Mouse (Mus musculus) heart, adult 11 months (tissue): ENCODE data around the gene Syce3.
A peak's percentile ranks its signal among the peaks of the same experiment; 100 is the strongest.

Experiments
- DNase-seq: peaks from one replicate; pipeline ENCODE4 v3.0.0; 2022

Gene Syce3

DNA sequence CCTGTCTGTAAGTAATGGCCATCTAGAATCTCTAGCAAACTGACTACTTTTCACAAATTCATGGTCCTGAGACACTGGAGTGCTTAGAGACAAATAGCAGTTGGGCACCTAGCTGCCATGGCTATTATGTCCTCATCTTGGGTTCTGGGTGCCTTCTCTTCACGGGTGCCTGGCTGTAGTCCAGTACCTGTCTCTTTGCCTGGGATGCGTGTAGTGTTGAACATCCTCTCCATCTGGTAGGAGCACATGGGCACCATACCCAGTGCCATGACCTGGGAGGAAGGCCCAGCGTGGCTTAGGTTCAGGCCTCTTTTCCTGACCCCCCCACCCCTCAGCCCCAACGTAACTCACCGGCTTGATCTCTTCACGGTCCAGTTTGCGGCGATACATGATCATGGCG, 11.6 kb upstream of the Syce3 start:
- DNase-seq, result no peak

DNA sequence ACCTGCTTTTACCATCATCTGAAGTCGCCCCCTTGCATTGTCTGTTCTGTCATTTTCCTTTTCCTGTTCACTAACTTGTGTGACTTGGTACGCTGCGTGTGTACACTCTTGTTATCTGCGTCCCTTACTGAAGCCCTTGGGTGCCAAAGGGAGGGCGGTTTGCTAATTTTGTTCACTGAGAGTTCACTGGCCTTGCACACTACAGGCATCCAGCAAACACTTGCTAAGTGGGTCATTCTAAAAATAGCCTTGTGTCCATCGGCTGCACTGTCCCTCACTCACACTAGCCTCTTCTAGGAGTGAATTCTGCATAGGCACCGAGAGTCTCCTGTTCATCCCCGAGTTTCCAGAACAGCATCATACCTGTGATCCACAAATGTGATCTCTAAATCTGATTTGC, 5.0 kb upstream of the Syce3 start:
- peak; percentile 96 for DNase-seq

DNA sequence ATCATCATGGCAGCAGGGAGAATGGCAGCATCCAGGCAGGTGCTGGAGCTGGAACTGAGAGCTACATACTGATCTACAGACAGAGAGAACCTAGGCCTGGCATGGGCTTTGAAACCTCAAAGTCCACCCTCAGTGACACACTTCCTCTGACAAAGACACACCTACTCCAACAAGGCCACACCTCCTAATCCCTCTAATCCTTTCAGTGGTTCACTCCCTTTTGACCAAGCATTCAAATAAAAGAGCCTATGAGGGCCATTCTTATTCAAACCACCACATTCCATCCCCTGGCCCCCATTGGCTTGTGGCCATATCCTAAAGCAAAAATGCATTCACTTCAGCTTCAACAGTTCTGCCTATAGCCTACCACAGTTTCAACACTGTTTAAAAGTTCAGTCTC, 3.6 kb downstream of the Syce3 start:
- DNase-seq, result no peak

DNA sequence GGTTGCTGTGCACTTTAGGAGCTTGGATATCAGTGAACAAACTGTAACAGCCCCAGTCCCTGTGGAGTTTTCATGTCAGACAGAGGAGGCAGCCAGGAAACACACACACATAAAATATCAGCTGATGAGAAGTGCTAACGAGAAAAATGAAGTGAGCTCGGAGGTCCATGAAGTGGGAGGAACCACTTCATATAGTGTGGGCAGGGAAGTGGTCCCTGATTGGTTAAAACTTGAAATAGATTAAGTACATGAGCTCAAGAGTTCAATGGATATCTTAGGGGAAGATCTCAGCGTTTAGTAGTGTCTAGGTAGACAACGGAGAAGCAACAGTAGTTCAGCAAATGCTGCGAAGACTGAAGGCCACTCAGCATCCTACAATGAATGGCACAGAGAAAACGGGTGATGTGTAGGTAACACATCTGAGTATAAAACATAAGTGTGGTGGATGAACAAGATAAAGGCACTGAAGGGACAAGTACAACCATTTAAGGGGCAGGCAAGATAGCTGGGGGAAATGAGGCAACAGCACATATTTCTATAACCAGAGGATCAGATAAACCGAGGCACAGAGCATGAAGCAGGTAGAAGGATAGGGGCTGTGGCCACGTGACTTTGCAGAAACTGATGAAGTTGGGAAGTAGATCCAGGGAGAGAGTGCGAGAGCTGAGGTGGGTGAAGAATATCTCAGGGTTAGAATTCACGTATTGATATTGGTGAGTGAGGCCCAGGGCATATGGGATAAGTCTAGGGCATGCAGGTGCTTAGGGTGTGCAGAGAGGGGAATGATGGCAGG, 5.3 kb downstream of the Syce3 start:
- no peak for DNase-seq

DNA sequence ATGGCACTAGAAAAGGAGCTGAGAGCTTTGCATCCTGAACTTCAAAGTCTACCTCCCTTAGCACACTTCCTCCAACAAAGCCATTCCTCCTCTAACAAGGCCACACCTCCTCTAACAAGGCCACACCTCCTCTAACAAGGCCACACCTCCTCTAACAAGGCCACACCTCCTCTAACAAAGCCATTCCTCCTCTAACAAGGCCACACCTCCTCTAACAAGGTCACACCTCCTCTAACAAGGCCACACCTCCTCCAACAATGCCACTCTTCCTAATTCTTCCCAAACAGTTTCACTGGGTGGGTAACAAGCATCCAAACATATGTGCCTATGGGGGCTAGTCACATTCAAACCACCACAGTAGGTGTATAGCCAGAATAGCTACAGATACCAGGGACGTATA, 7.8 kb downstream of the Syce3 start:
- no peak for DNase-seq

DNA sequence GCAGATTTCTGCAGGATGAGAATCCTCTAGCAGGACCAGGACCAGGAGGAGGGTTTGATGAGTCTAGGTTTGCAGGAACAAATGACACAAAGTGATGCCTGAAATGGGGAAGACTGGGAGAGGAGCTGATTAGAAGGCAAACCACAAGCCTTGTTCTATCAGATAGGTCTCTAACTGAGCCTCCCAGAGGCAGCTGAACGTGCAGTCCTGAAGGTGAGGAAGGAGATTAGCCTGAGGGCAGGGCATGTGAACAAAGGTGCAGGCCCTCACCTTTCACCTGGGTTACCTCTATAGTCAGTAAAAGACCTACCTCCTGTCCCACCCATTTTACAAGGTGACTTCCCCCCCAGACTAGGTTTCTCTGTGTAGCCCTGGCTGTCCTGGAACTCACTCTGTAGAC, 10.6 kb downstream of the Syce3 start:
- DNase-seq, result no peak

DNA sequence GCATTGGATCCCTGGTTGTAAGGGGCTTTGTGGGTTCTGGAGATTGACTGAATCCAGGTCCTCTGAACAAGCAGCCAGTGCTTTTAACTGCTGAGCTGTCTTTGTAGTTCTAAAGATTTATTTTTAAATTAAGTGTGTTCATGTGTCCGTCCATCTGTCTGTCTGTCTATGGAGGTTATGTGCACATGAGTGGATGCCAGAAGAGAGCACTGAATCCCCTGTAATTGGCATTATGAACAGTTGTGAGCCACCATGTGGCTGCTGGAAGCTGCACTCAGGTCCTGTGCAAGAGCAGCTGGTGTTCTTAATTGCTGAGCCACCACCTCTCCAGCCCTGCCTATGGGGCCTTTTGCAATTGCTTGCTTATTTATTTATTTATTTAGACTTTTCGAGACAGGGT, 12.2 kb downstream of the Syce3 start:
- DNase-seq, result no peak

DNA sequence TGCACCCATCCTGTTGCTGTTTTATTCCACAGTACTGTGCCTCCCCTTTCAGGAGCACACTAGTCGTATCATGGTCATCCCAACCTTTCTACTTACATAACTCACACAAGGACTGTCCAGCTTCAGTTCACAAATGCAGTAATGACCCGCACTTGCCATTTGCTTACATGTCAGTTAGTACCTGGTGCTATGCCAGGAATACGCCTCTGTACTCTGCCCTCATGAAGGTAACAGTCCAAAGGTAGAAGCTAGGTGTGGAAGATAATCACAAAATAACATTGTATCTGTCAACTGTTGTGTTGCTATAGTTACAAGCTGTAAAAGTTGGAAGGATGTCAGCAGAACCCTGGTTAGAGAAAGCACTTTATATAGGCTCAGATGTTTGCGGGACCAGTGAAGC, 13.4 kb downstream of the Syce3 start:
- DNase-seq, result no peak

DNA sequence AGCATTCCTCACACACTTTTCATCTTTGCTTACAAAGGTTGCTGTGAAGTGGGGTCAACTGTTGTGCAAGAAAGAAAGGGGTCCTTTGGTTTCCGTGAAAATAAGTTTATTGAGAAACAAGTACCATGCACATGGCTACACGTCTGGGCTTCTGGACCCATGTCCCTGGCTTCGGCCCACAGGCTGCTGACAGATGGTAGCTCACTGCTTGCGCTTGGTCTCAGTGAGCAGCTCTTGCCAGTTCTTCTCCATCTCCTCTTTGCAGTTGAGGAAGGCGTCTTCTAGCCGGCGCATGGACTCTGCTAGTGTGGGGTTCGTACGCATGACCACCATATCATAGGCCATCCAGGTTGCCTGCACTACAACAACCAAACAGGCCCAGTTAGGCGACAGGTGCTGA, 20.2 kb downstream of the Syce3 start:
- DNase-seq, result no peak

DNA sequence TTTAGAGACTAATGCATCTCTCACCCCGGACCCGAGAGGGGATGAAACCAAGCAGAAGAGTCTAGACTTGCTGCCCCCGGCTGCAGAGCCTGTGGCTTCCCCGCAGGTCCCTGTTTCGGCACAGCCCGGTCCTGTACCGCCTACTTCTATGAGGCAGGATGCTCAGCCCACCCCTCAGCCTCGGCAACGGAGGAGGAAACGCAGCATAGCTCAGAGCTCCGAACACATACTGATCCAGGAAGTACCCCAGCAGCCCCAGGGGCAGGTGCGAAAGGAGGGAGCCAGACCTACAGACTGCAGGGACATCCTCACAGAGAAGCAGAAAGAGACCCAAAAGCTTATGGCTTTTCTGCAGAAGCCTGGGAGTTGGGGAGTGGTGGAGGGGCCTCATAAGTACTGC, 23.2 kb downstream of the Syce3 start:
- no peak for DNase-seq

DNA sequence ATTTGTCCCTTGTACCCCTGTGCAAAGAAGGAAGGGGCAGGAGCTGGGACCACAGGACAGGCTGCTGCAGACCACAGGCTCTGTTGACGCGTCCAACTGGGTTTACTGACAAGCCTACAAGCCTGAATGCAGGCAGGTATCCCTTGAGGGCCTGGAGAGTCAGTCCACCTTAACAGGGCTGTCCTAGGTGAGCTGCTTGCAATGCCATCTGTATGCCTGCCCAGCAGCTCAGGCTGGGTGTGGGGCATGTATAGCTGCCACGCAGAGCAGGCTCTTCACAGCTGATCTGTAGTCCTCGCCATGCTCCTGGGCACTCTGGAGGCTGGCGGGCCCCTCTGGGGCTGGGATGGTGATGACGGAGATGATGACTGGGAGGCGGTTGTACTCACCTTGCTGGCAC, 25.7 kb downstream of the Syce3 start, which contains the start of gene Klhdc7b:
Gene Klhdc7b, plus strand, starts transcription at position 301 of the 400 bp plus-strand sequence.
- DNase-seq, result no peak

DNA sequence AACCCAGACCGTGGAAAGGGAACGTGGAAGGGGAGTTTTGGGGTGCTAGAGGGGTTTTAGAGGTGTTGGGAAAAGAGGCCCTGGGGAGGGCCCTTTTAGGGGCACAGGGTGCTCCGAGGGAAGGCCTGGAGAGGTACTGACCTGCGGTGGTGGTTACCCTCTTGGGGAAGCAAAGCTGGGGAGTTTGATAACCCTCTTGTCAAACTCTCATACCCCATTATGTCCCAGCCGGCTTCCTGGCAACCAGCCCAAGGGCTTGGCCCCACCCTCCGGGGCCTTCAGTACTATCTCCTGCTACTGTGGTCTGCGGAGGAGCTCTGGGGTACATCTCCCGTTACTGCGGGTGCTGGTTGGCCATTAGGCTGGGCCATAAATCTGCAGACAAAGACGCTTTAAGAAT, 30.9 kb downstream of the Syce3 start:
- DNase-seq, result peak; percentile 94

DNA sequence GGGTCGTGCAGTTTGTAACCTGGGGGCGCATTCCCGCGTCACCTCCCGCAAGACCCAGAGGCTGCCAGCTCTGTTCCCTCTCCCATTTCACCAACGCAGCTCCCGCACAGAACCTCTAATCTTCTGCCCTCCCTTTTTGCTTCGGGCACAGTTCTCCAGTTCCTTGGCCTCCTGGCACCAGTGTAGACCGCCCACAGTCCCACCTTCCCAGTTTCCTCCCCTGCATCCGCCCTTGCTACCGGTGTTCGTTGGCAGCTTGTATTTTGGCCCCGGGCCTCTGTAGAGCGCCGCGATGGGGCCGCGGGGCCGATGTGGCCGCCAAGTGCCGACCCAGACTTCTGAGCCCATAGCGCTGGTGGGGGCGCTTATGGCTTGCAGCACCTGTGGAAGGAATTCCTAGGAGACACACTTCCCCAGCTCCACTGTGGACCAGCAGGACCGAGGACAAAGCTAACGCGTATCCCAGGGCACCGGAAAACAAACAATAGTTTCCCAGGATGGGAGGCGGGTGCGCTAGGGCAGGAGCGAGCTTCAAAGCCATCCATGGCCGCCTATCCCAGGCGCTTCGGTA, 31.4 kb downstream of the Syce3 start, which contains the start of gene Odf3b:
Gene Odf3b, minus strand, starts transcription at position 452 of the 571 bp plus-strand sequence.
- DNase-seq, result peak; percentile 98

DNA sequence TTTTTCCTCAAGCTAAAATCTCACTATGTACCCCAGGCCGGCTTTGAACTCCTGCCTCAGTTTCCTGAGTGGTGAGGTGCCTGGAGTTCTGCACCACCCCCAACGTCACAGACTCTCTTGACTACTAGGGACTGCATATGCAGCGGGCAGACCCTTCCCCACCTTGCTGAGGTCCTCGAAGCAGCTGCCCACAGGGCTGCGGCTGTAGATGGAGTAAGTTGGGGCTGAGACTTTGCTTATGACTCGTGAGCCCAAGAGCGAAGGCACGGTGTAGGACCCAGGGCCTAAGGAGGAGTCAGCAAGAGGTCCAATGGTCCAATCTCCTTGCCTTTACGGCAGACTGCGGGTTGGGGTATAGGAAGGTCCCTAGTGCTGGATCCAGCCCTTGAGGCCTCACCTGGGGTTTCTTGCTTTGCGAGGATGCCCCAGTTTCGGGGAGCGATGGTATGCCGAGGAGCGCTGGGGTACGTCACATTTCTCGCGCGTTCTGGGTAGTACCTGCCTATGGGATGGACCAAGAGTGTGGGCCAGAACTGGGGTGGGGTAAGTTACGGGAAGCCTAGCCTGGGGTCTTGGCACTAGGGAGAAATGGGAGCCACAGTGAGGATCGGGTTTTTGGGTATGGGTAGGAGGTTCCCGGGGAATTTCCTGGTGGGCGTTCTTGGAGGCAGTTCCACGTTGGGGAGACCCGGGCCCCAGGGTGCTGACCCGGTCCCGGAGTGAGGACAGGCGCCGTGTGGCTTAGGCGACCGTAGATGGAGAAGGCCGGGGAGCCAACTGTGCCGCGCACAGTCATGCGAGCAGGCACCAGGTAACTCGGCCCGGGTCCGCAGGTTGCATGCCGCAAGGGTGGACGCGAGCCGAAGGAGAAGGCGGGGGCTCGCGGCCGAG, 32.1 kb downstream of the Syce3 start:
- no peak for DNase-seq

DNA sequence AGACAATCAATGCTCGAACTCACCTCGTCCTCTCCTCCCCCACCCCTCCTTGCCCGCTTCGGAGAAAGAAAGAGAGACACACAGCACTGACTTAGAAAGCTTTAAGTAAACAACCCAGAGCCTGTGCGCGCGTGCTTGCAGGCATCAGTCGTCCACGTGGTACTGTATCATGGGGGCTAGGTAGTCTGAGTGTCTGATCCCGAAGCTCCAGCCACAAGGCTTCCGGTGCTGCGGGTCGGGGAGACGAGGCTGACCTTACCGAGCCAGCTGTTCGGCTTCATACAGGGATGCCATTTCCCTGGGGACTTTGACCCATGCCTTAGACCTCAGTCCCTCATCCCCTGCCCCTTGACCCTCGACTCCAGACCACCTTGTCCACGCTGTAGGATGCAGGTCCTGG, 32.9 kb downstream of the Syce3 start:
- DNase-seq, result no peak

DNA sequence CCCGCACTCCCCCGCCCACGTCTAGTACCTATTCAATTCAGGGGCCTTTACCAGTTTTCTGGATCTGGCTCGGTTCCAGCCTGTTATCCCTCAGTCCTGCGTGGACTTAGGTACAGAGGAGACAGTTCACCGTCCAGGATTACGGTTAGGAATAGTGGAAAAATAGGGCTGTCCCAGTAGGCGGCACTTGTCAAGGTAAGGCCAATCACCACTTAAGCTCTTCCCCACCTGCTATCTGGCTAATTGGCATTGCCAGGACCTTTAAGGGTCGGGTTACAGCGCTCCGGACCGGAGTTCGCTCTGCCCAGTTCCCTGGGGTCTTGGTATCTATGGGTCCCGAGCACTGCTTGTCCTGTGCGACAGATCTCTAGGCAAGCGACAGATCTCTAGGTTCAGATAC, 33.3 kb downstream of the Syce3 start, which contains the start of gene Tymp:
Gene Tymp, minus strand, starts transcription at position 83 of the 400 bp plus-strand sequence.
- DNase-seq, result no peak

DNA sequence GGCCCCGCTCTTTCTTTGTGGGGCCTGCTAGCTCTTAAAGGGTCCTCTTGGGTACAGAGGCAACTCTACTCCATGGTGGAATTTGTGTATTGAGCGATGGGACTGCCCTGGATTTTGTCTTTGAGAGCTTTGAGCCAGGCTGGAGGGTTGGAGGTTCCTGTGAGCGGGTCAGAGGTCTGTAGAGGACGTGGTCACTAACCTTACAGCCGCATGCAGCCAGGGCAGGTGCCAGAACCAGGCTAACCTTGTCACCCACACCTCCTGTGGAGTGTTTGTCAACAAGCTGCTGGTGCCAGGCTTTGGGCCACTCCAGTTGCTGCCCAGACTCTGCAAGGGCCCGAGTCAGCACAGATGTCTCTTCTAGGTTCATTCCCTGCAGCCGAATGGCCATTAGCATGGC, 34.3 kb downstream of the Syce3 start:
- no peak for DNase-seq

DNA sequence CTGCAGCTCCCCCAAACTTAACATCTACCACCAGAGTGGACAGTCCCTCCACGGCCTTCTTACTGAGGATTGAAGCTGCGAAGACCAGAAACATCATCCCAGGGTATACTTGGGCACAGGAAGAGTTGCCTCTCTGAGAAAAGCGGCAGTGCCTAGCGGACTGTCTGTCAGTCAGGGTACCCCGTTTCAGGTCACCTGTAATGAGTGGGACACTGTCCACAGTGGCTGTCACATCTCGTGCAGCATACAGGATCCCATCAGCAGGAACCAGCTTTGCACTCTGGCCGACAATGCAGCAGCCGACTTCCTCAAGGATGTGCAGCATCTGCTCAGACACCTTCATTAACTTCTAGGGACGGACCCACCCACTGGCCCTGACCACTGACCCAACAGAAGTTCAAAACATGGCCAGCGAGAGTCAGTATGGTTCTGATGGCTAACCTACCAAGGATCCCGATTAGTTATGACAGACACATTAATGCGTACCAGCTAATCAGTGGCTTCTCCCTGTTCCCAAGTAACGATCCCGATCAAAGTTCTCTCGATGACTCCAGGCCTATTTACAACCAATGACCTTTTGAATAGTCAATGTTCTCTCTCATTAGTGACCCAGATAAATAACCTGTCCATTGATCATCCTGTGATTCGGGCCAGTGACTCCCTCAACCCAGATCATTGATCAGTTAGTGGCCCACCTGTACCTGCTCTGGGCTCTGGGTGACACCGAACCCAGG, 35.3 kb downstream of the Syce3 start:
- no peak for DNase-seq

DNA sequence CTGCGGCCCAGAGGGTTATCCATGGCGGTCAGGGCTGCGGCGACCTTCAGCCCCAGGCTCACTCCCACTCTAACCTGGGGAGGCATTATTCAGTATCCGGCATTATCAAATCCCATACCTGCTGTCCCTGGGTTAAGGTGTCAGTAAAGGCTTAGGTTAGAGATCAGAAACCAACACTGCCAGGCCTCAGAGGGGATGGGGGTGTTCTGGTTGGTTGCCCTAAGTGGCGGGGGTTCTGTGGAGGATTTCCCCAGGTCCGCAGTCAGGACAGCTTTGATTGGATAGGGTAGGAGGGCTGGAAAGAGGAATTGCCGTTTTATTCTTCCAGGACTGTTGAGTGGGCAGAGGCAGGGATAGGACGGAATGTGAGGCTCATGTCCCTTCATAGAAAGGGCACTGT, 36.0 kb downstream of the Syce3 start:
- no peak for DNase-seq

DNA sequence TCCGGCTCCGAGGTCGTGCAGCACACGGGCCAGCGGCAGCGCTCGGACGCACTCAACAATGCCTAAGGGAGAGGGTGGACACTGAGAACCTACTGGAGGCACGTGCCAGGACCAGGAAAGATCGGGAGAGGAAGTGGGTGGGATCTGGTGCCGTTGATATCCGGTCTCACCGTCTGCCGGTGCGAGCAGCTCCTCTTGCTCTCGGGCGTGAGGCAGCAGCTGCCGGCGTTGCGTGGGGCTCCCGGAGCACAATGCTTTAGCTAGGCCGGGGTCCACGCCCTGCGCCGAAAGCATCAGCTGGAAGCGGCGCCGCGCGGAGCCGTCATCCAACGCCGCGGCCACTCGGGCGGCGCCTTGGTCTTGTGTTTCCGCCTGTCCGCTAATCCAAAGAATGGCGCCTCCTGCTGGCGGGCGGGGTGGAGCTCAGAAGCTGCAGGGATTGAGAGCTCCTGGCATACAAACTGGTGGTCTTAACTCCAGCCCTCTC, 36.5 kb downstream of the Syce3 start, which contains the start of gene Sco2:
Gene Sco2, minus strand, starts transcription at position 85 of the 487 bp plus-strand sequence.
- DNase-seq, result peak; percentile 99

DNA sequence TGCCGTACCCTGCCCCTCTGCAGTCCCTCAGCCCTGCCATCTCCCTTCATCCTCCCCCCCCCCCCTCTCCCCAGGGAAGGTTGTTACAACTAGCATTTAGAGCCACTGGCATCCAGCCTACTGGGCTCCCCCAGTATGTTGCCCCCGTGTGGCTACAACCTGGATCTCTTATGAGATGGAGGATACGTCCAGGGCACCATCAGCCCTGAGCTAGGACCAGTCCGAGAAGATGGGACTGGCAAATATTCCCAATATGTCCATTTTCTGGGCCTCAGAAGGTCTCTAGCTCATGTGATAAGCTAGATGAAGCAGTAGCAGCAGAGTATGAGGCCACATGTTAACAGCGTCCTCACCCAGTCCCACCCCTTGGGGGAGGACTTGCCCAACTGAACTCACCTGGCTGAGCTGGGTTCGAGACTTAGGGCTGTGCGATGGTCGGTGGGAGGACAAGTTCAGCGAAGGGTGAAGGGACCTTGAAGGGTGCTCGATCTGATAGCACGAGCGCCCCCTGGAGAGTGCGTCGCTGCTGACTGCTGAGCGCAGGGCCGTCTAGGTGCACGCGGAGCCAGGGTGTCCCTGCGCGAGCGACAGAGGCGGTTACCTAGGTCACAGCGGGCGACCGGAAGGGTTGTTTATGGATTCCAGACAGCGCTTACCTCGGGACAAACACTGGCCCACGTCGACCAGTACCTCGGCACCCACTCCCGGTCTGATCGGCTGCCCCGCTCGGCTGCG, 37.1 kb downstream of the Syce3 start:
- DNase-seq, result peak; percentile 99

DNA sequence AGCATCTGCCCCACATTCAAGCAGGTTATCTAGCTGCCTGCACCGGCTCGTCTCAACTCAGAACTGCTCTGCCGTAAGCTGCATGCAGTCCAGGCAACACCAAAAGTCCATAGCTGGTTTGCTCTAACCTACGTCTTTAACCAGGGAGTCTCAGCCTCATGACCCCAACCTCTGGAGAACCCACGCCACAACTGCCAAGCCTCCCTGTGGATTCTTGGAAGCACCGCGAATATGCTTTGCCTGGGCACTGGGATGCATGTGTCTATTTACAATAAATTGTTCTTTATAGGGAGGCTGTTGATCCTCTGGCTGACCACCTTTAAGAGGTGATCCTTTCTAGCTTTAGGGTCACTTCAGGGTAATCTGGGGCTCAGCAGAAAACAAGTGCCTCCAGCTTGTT, 37.8 kb downstream of the Syce3 start:
- no peak for DNase-seq
